Comparison of ENCODE assay signal across 24 mouse cellular contexts in the genomic region with DNA sequence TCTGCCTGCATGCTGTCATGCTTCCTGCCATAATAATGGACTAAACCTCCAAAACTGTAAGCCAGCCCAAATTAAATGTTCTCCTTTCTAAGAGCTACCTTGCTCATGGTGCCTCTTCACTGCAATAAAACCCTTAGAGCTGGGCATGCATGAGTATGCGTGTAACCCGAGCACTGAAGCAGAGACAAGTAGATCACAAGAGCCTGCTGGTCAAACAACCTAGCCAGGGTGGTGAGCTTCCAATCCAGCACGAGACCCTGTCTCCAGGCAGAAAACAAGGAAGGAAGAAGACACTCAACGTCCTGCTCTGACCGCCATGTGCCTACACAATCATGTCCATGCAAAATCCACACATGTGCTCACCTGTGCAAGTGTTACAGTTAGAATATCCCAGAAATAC. TPM values are rescaled to one million over a fixed set of nuclear protein-coding genes. Genes with fewer than 3 reads are reported as not detected.
A peak's percentile ranks its signal among the peaks of the same experiment; 100 is the strongest.
DNase-seq lines count a peak whose midpoint lies in the region; ATAC-seq and TF ChIP-seq lines count a peak whose summit lies in the region.
"Had no signal": no experiment of that assay in that cellular context is flagged by ENCODE, and none has a peak within 500 bp of the region (broad histone marks: within the 10 kb centered on the region; RNA-seq: fewer than 3 reads in every experiment).

No protein-coding gene starts in this region.

- no peak for TF ChIP-seq CTCF in gastrocnemius, adult 2 months (IDR thresholded peaks at IDR 0.05)
- TF ChIP-seq CTCF in lung, postnatal 0 days (IDR thresholded peaks at IDR 0.05) = no peak
- no peak for TF ChIP-seq CTCF in small intestine, adult 2 months (IDR thresholded peaks at IDR 0.05; ENCODE audit: extremely low read depth, insufficient read length, insufficient replicate concordance, low read depth, low read length)

- H3K4me2 ChIP-seq in kidney, embryonic 16.5 days (replicated peaks; ENCODE audit: low read depth, low read length) = no peak overlapping the region
- H3K4me2 ChIP-seq in lung, postnatal 0 days (replicated peaks; ENCODE audit: low read depth, low read length) = no peak overlapping the region
- H3K4me2 ChIP-seq: embryonic facial prominence, embryonic 15.5 days; hindbrain, embryonic 13.5 days had no signal

- DNase-seq in gastrocnemius, adult 2 months = peak; percentile 48
- no peak for DNase-seq in gastrocnemius, postnatal 10 days
- no peak for DNase-seq in kidney, postnatal 25 days
- no peak for DNase-seq in lung, postnatal 0 days (ENCODE audit: low spot score)
- no peak for DNase-seq in lung, postnatal 36 days
- DNase-seq: adrenal gland, postnatal 14 days; cerebellum, adult 18-20 months; cerebellum, postnatal 14 days; embryo, embryonic 11 days; gastrocnemius, postnatal 36 days; heart, adult 18-20 months; heart, postnatal 10 days had no signal

- no peaks in the 10 kb centered on the region for H3K36me3 ChIP-seq in kidney, embryonic 16.5 days (ENCODE audit: insufficient read depth, low read length)
- H3K36me3 ChIP-seq in lung, postnatal 0 days (ENCODE audit: insufficient read depth, low read length) = no peaks in the 10 kb centered on the region
- no peaks in the 10 kb centered on the region for H3K36me3 ChIP-seq in small intestine, adult 2 months (ENCODE audit: control insufficient read depth, insufficient read depth, low read length)
- H3K36me3 ChIP-seq: embryonic facial prominence, embryonic 15.5 days; heart, embryonic 10.5 days; hindbrain, embryonic 13.5 days had no signal

- H3K9me3 ChIP-seq in kidney, embryonic 16.5 days (ENCODE audit: low read length) = no peaks in the 10 kb centered on the region
- H3K9me3 ChIP-seq in lung, postnatal 0 days (ENCODE audit: low read length) = no peaks in the 10 kb centered on the region
- H3K9me3 ChIP-seq: embryonic facial prominence, embryonic 15.5 days; forebrain, embryonic 10.5 days; heart, embryonic 10.5 days; hindbrain, embryonic 13.5 days had no signal

- H3K4me3 ChIP-seq in gastrocnemius, adult 2 months = no peak overlapping the region
- H3K4me3 ChIP-seq in kidney, embryonic 16.5 days (ENCODE audit: low read length) = no peak overlapping the region
- no peak overlapping the region for H3K4me3 ChIP-seq in lung, postnatal 0 days (ENCODE audit: low read depth, low read length)
- H3K4me3 ChIP-seq in small intestine, adult 2 months (ENCODE audit: low read depth, low read length) = no peak overlapping the region
- H3K4me3 ChIP-seq: embryonic facial prominence, embryonic 15.5 days; erythroblast, embryonic 14.5 days; forebrain, embryonic 10.5 days; heart, embryonic 10.5 days; hindbrain, embryonic 13.5 days had no signal

- no peak for TF ChIP-seq EP300 in lung, postnatal 0 days (IDR thresholded peaks at IDR 0.05)

- no peaks in the 10 kb centered on the region for H3K27me3 ChIP-seq in kidney, embryonic 16.5 days (ENCODE audit: insufficient read depth, low read length)
- H3K27me3 ChIP-seq in lung, postnatal 0 days (replicated peaks; ENCODE audit: insufficient read depth, low read length) = no peaks in the 10 kb centered on the region
- H3K27me3 ChIP-seq in small intestine, adult 2 months (ENCODE audit: control insufficient read depth, insufficient read depth, low read length) = no peaks in the 10 kb centered on the region
- H3K27me3 ChIP-seq: CH12.LX; embryonic facial prominence, embryonic 15.5 days; hindbrain, embryonic 13.5 days; Patski had no signal

- 60% methylated on average over 5 of the region's 5 CpGs for WGBS in kidney, embryonic 16.5 days
- WGBS in lung, postnatal 0 days = 51% methylated on average over 5 of the region's 5 CpGs
- WGBS in small intestine, adult 2 months = 62% methylated on average over 5 of the region's 5 CpGs

- no peak for TF ChIP-seq POLR2A in small intestine, adult 2 months (IDR thresholded peaks at IDR 0.05; ENCODE audit: low read depth, low read length)

- H3K4me1 ChIP-seq in kidney, embryonic 16.5 days (ENCODE audit: insufficient read depth, low read length) = peaks cover 45% of the 10 kb centered on the region
- peaks cover 33% of the 10 kb centered on the region for H3K4me1 ChIP-seq in lung, postnatal 0 days (ENCODE audit: insufficient read depth, low read depth, low read length)
- H3K4me1 ChIP-seq in small intestine, adult 2 months (ENCODE audit: control insufficient read depth, insufficient read depth, insufficient read length, low read length) = peaks cover 46% of the 10 kb centered on the region

- peak overlapping the region; percentile 38 for H3K27ac ChIP-seq in gastrocnemius, adult 2 months
- H3K27ac ChIP-seq in kidney, embryonic 16.5 days (ENCODE audit: low read length) = no peak overlapping the region
- no peak overlapping the region for H3K27ac ChIP-seq in lung, postnatal 0 days (ENCODE audit: low read length)
- H3K27ac ChIP-seq in small intestine, adult 2 months (ENCODE audit: insufficient read depth, low read depth, low read length) = peak overlapping the region; percentile 27
- H3K27ac ChIP-seq: embryonic facial prominence, embryonic 15.5 days; forebrain, embryonic 10.5 days; heart, embryonic 10.5 days; hindbrain, embryonic 13.5 days; hindbrain, postnatal 0 days had no signal

- intact Hi-C loops in gastrocnemius, adult 2 months (cut with DNase I) = loop anchor here (5.0 kb wide), 1 partner anchor 39 kb away; no protein-coding TSS in a partner anchor

- no peak overlapping the region for H3K9ac ChIP-seq in kidney, embryonic 16.5 days (replicated peaks; ENCODE audit: low read length)
- no peak overlapping the region for H3K9ac ChIP-seq in lung, postnatal 0 days (replicated peaks; ENCODE audit: low read depth)
- H3K9ac ChIP-seq: embryonic facial prominence, embryonic 15.5 days; hindbrain, embryonic 13.5 days had no signal

- ATAC-seq in kidney, embryonic 16.5 days (ENCODE audit: low FRiP score, low TSS enrichment) = peak; percentile 35; the same call in 1 of the 2 replicates
- peak; percentile 58; the same call in 1 of the 2 replicates for ATAC-seq in lung, postnatal 0 days
- ATAC-seq: activated CD4-positive, CD25-positive, alpha-beta regulatory T cell, adult 4 months; forebrain, embryonic 14.5 days; hindbrain, postnatal 0 days; Patski had no signal

RNA-seq across cellular contexts. Expression of a gene that starts 50.7 kb away (rescaled TPM):
- total RNA-seq in gastrocnemius, adult 2 months (2021) = 10 to 100 TPM; 60.3 to 62.1 TPM
- 10 to 100 TPM; 52.0 to 65.8 TPM for total RNA-seq in gastrocnemius, postnatal 10 days (2021)
- polyA plus RNA-seq in kidney, embryonic 16.5 days (2015; fragmentation: Nextera tagmentation; extraction: Ambion mirVana) = 25.6 and 30.4 TPM in 2 replicates
- 46.5 and 60.1 TPM in 2 replicates for polyA plus RNA-seq in lung, postnatal 0 days (2015; fragmentation: Nextera tagmentation; extraction: Ambion mirVana)
- 23.9 and 79.9 TPM in 2 replicates for polyA plus RNA-seq in small intestine, adult 2 months (2012; rRNA removed)

Comparison
In these comparisons a context has a peak if more than half of its experiments do, and no peak if none do; other contexts are left out.
1. H3K27ac ChIP-seq: peak in gastrocnemius, adult 2 months (single experiment) and small intestine, adult 2 months (single experiment); none in kidney, embryonic 16.5 days (single experiment) and lung, postnatal 0 days (single experiment).